Mouse (Mus musculus): Measurements from ENCODE around the gene Tdgf1.

GRCm38 (mm10) chr9:110950109-110950508 is 4.2 kb upstream of the Tdgf1 start:
- TF ChIP-seq POLR2A (IDR thresholded peaks at IDR 0.05; ENCODE audit: low read depth, low read length): no peak
- TF ChIP-seq CTCF (IDR thresholded peaks at IDR 0.05; ENCODE audit: extremely low read depth, insufficient read depth, insufficient read length, insufficient replicate concordance): no peak
